Mouse (Mus musculus): Measurements from ENCODE around the gene Ndufaf1.
"Not testable (repeated sequence)": the region's sequence is repeated elsewhere in the genome, so short reads cannot be mapped to it uniquely, and the experiment has no call there.

The Ndufaf1 gene

GRCm38 (mm10) chr2:119662220-119663182, at the start of gene Ndufaf1:
Gene Ndufaf1, minus strand, starts transcription at chr2:119662827.
- DNase-seq (ENCODE audit: low read depth, low spot score): peak; percentile 76

DNA sequence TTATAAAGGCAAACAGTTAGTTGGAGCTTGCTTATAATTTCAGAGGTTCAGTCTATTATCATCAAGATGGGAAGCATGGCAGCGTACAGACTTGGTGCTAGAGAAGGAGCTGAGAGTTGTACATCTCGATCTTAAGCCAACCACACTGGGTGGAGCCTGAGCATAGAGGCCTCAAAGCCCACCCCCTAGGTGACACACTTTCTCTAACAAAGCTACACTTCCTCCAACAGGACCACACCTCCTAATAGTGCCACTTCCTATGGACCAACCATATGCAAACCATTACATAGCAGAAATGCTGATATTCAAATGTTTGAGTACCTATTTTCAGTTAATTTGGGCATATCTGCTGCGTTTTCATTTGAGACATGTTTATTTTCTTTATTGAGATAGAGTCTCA, 47.4 kb upstream of the Ndufaf1 start:
- DNase-seq (ENCODE audit: low read depth, low spot score): no peak

- no peak for DNase-seq (ENCODE audit: low read depth, low spot score)
These were observed 45.0 kb upstream of the Ndufaf1 start for GRCm38 (mm10) chr2:119707676-119708075.

- DNase-seq (ENCODE audit: low read depth, low spot score): no peak
These were observed 40.5 kb upstream of the Ndufaf1 start for GRCm38 (mm10) chr2:119703171-119703570.

GRCm38 (mm10) chr2:119699962-119700361, 37.3 kb upstream of the Ndufaf1 start:
- DNase-seq (ENCODE audit: low read depth, low spot score): no peak

DNA sequence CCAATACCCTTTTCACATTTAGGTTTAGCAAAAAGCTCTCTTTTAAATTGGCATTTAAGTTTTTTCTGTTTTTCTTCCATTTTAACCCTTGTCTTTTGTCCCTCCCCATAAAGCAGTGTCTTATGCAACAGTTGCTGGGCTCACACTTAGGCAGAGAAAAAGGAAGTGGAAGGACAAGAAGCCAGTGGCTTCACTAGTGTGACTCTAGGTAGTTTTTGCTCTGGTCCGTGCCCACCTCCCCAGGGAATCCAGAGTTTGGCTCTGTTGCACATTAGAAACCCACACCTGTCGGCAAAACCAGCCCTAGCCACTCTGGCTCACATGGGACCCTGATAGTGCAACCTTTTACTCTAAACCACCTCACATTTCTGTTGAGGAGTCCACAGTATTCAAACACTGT, 35.8 kb upstream of the Ndufaf1 start:
- no peak for DNase-seq (ENCODE audit: low read depth, low spot score)

GRCm38 (mm10) chr2:119696111-119696510, 33.5 kb upstream of the Ndufaf1 start:
- no peak for DNase-seq (ENCODE audit: low read depth, low spot score)

GRCm38 (mm10) chr2:119694826-119695225, 32.2 kb upstream of the Ndufaf1 start:
- no peak for DNase-seq (ENCODE audit: low read depth, low spot score)

DNA sequence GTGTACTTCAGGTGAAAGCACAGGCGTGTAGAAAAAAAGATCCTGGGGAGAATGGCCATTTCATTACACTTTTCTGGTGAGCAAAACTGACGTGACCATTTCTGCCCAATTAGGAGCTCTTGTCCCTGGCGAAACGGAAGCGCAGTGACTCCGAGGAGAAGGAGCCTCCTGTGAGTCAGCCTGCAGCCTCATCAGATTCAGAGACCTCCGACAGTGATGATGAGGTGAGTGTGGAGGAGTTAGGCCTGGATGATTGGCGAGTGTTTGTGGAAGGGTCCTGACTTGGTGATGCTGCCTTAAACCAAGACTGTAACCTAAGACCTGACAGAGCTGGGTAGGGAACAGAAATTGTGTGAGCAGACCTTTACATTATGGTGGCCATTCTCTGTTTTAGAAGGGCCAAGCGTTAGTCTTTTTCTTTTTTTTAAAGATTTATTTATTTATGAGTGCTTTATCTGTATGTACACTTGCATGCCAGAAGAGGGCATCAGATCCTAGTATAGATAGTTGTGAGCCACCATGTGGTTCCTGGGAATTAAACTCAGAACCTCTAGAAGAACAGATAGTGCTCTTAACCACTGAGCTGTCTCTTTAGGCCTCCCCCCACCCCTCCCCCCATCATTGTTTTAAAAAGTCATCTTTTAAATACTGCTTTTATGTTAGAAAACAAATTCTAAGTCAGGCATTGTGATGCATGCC, 29.5 kb upstream of the Ndufaf1 start:
- DNase-seq (ENCODE audit: low read depth, low spot score): peak; percentile 24

GRCm38 (mm10) chr2:119683706-119684105, 21.1 kb upstream of the Ndufaf1 start:
- DNase-seq (ENCODE audit: low read depth, low spot score): no peak

DNA sequence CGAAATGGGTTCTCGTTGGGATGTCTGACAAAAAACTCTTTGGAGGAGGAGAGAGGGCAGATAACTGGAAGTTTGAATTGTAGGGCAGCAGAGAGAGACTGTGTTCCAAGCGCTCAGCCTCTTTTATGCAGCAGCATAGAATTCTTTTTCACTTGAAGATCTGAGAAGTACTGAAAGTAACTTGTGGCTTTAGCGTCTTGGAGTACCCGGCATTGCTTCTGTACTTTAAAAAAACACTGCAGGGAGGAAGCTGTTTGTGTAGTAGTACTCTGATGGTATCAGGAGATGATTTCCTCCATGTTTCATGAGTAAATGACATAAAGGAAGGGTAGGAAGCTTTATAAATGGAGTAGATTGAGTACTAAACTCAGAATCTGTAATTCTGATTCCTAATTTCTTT, 13.2 kb upstream of the Ndufaf1 start:
- peak; percentile 60 for DNase-seq (ENCODE audit: low read depth, low spot score)

DNA sequence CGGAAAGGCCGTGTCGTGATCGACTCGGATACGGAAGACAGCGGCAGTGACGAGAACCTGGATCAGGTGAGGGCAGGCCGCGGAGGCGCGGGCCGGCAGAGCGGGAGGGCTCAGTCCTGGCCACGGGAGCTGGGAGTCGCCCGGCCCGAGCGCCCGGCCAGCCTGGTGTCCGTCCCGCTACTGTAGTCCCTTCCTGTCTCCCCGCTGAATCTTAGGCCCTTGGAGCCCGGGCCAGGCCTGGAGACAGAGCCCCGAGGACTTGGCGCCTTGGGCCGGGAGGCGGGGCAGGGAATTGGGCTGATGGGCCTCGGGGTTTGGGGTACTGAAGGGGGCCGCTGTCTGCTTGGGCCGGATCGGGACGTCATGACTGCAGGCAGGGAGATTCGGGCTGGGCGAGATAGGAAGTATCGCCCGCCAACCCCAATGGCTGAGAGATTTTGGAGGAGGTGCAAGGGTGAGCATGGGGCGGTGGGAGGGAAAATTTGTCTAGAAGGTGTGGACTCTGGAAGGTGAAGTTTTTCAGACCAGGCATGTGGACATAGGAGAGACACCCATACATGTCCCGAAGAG, 12.7 kb upstream of the Ndufaf1 start:
- peak; percentile 74 for DNase-seq (ENCODE audit: low read depth, low spot score)

DNA sequence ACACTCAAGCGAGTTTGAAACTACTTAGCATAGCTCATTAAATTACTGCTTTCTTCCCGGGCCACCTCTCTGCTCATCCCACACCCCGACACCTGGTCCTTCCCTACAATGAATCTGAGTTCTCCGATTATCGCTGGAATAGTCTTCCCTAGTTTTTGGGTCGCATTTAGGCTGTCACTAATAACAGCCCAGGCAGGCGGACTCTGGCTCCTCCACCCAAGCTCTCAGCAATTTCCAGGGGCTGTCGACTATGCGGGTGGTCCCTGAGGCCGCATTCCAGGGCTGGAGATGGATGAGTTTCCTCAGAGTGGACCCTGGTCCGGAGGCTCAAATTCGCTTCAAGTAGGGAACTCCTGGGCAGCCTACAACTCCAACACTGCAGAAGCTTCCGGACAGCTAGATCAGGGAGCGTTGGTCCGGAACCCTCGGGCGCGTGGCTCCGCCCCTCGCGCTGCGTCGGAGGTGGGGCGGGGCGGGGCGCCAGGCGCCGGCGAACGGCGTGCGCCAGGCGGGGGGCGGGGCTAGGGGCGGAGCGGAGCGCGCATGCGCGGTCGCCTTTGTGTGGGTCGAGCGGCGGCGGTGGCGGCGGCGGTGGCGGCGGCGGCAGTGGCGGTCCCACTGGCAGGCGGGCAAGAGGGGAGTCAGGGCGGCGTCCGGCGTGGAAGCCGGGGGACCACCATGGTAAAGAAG, 12.0 kb upstream of the Ndufaf1 start, which contains the start of gene Rtf1:
TSS of gene Rtf1 (plus strand) at position 544 of the 690 bp plus-strand sequence.
- peak; percentile 92 for DNase-seq (ENCODE audit: low read depth, low spot score)

DNA sequence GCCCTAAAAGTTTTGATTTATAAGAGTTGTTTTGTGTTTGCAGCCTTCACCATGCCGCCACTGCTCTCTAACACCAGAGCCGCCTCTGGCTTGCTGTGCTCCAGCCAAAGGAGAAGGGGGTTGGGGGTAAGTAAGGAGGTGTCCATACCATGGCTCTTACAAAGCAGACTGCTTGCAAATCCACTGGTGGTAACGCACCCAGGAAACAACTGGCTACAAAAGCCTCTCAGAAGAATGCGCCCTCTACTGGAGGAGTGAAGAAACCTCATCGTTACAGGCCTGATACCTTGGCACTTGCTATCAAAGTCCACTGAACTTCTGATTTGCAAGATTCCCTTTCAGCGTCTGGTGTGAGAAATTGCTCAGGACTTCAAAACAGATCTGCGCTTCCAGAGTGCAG, 6.4 kb upstream of the Ndufaf1 start:
- DNase-seq (ENCODE audit: low read depth, low spot score): peak; percentile 63

DNA sequence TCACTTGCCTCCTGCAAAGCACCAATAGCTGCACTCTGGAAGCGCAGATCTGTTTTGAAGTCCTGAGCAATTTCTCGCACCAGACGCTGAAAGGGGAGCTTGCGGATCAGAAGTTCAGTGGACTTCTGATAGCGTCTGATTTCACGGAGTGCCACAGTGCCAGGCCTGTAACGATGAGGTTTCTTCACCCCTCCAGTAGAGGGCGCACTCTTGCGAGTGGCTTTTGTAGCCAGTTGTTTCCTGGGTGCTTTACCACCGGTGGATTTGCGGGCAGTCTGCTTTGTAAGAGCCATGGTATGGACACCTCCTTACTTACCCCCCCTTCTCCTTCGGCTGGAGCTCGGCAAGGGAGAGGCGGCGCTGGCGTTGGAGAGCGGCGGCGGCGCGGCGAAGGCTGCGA, 3.1 kb upstream of the Ndufaf1 start:
- DNase-seq (ENCODE audit: low read depth, low spot score): not testable (repeated sequence)

GRCm38 (mm10) chr2:119644254-119644653, 18.4 kb downstream of the Ndufaf1 start:
- DNase-seq (ENCODE audit: low read depth, low spot score): no peak

GRCm38 (mm10) chr2:119641214-119641912, 21.3 kb downstream of the Ndufaf1 start:
- DNase-seq (ENCODE audit: low read depth, low spot score): no peak

DNA sequence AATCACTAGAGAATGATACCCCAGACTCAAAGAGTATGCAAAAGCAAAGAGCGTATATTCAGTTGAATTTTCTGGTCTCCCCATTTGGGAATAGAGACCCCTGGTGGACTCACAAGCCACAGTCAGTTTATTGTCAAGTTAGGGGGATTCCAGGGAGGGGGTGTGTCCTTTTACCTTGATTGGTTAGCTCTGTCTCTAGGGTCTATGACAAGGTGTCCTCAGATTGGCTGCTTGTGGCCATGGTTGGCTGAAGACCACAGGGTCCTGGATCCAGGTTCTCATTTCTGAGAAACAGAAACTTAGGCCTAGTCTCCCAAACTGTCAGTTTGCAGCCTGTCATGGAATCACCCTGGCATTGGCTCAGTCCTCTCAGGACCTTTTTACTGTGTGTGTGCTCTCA, 25.8 kb downstream of the Ndufaf1 start:
- no peak for DNase-seq (ENCODE audit: low read depth, low spot score)

DNA sequence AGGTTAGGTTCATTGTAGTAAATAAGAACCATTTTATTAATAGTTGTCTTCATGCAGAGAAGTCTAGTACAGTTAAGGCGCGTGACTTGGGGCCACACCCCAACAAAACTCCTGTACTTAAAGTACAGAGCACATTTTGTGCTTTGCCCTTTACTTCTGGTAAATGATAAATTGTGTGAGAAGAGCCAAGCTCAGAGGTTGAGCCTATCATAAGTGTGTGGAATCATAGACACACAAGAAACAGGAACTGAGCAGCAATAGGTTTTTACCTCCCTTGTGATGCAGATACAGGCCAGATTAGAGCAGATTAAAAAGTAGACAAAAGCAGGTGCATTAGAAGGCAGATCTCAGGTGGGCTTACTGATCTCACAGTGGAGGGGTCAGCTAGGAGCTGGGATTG, 41.3 kb downstream of the Ndufaf1 start:
- DNase-seq (ENCODE audit: low read depth, low spot score): no peak

- DNase-seq (ENCODE audit: low read depth, low spot score): not testable (repeated sequence)
These were observed 43.6 kb downstream of the Ndufaf1 start for GRCm38 (mm10) chr2:119619002-119619401.

Measured in CD4-positive helper T cell, adult 2 months (primary cell).